Mouse (Mus musculus): ENCODE measurements around the gene Gys1. TPM values are rescaled to one million over a fixed set of nuclear protein-coding genes. Genes with fewer than 3 reads are reported as not detected.

Gys1 gene
- polyA plus RNA-seq, 1 experiment from 2014 or later: 99.1 TPM

GRCm38 (mm10) chr7:45494548-45494947 lies 59.9 kb downstream of the Gys1 start:
- H3K27ac ChIP-seq (replicated peaks in 1 of 2; ENCODE audit: control insufficient read depth in 1 of 2, insufficient read depth in 1 of 2, low read depth in 2 of 2, low read length in 2 of 2): no peak overlapping the region
- no peak for ATAC-seq (ENCODE audit: insufficient number of reproducible peaks, insufficient read depth, low FRiP score, low read depth)
- no peak overlapping the region for H3K4me2 ChIP-seq (ENCODE audit: low read length)
- H3K9me3 ChIP-seq (ENCODE audit: control insufficient read depth, low read length): no peaks in the 10 kb centered on the region
- H3K9ac ChIP-seq (ENCODE audit: low read length): no peak overlapping the region
- WGBS: 84% methylated on average over 9 of the region's 9 CpGs
- H3K36me3 ChIP-seq (ENCODE audit: control insufficient read depth, insufficient read depth, low read length): peaks cover 76% of the 10 kb centered on the region
- no peak overlapping the region for H3K4me3 ChIP-seq (ENCODE audit: control insufficient read depth in 1 of 2, insufficient read depth in 1 of 2, low read depth in 1 of 2, low read length in 2 of 2)
- H3K4me1 ChIP-seq (ENCODE audit: control insufficient read depth in 2 of 2, insufficient read depth in 2 of 2, low read length in 2 of 2): peaks cover 4% of the 10 kb centered on the region in 2 experiments; a peak in 2 of 4 replicates
- H3K27me3 ChIP-seq (ENCODE audit: control insufficient read depth, insufficient read depth, low read length): no peaks in the 10 kb centered on the region

- WGBS: 96% methylated on average over 6 of the region's 6 CpGs
- ATAC-seq (ENCODE audit: insufficient number of reproducible peaks, insufficient read depth, low FRiP score, low read depth): no peak
- H3K27me3 ChIP-seq (ENCODE audit: control insufficient read depth, insufficient read depth, low read length): no peaks in the 10 kb centered on the region
Measured at GRCm38 (mm10) chr7:45498427-45498826, 63.8 kb downstream of the Gys1 start.

More at GRCm38 (mm10) chr7:45498427-45498826, 63.8 kb downstream of the Gys1 start:
- no peak overlapping the region for H3K4me3 ChIP-seq (ENCODE audit: control insufficient read depth in 1 of 2, insufficient read depth in 1 of 2, low read depth in 1 of 2, low read length in 2 of 2)
- H3K9ac ChIP-seq (ENCODE audit: low read length): no peak overlapping the region
- H3K9me3 ChIP-seq (ENCODE audit: control insufficient read depth, low read length): no peaks in the 10 kb centered on the region
- H3K4me1 ChIP-seq (ENCODE audit: control insufficient read depth in 2 of 2, insufficient read depth in 2 of 2, low read length in 2 of 2): peaks cover 0 to 2% of the 10 kb centered on the region in 2 experiments; a peak in 1 of 4 replicates
- H3K36me3 ChIP-seq (ENCODE audit: control insufficient read depth, insufficient read depth, low read length): peaks cover 96% of the 10 kb centered on the region
- no peak overlapping the region for H3K4me2 ChIP-seq (ENCODE audit: low read length)
- H3K27ac ChIP-seq (replicated peaks in 1 of 2; ENCODE audit: control insufficient read depth in 1 of 2, insufficient read depth in 1 of 2, low read depth in 2 of 2, low read length in 2 of 2): no peak overlapping the region

Small RNAs within 50 kb of the gene (microRNA-seq; reads per million reads assigned to microRNA genes)
- not detected for gene Gm22133

Other genes starting within 250 kb of the Gys1 start
- gene Ccdc155, start 230.0 kb upstream of the Gys1 start, polyA plus RNA-seq (2014; fragmentation: Nextera tagmentation; extraction: Ambion mirVana): 0.32 and 0.54 TPM in 2 replicates
- 0.65 and 1.7 TPM in 2 replicates for gene Dkkl1, start 222.7 kb upstream of the Gys1 start, polyA plus RNA-seq (2014; fragmentation: Nextera tagmentation; extraction: Ambion mirVana)
- 106 and 111 TPM in 2 replicates for gene Tead2, start 219.1 kb upstream of the Gys1 start, polyA plus RNA-seq (2014; fragmentation: Nextera tagmentation; extraction: Ambion mirVana)
- 1.7 and 1.9 TPM in 2 replicates for gene Cd37, start 195.7 kb upstream of the Gys1 start, polyA plus RNA-seq (2014; fragmentation: Nextera tagmentation; extraction: Ambion mirVana)
- gene Slc6a16, start 193.8 kb upstream of the Gys1 start, polyA plus RNA-seq (2014; fragmentation: Nextera tagmentation; extraction: Ambion mirVana): 0.38 TPM in 1 of 2 replicates, not detected in the other
- not detected in 2 replicates for gene Slc6a21, start 157.3 kb upstream of the Gys1 start, polyA plus RNA-seq (2014; fragmentation: Nextera tagmentation; extraction: Ambion mirVana)
- 11.1 and 12.4 TPM in 2 replicates for gene Trpm4, start 101.1 kb upstream of the Gys1 start, polyA plus RNA-seq (2014; fragmentation: Nextera tagmentation; extraction: Ambion mirVana)
- gene Hrc, start 99.6 kb upstream of the Gys1 start, polyA plus RNA-seq (2014; fragmentation: Nextera tagmentation; extraction: Ambion mirVana): 24.1 and 28.3 TPM in 2 replicates
- 2.7 and 2.8 TPM in 2 replicates for gene Ppfia3, start 67.8 kb upstream of the Gys1 start, polyA plus RNA-seq (2014; fragmentation: Nextera tagmentation; extraction: Ambion mirVana)
- 1.0 and 1.1 TPM in 2 replicates for gene Lin7b, start 64.3 kb upstream of the Gys1 start, polyA plus RNA-seq (2014; fragmentation: Nextera tagmentation; extraction: Ambion mirVana)
- gene Snrnp70, start 39.1 kb upstream of the Gys1 start, polyA plus RNA-seq (2014; fragmentation: Nextera tagmentation; extraction: Ambion mirVana): 64.1 and 65.2 TPM in 2 replicates
- gene Kcna7, start 29.2 kb upstream of the Gys1 start, polyA plus RNA-seq (2014; fragmentation: Nextera tagmentation; extraction: Ambion mirVana): 0.32 and 0.38 TPM in 2 replicates
- gene Ntf5, start 21.1 kb upstream of the Gys1 start, polyA plus RNA-seq (2014; fragmentation: Nextera tagmentation; extraction: Ambion mirVana): 1.0 and 1.6 TPM in 2 replicates
- not detected in 2 replicates for gene Lhb, start 14.0 kb upstream of the Gys1 start, polyA plus RNA-seq (2014; fragmentation: Nextera tagmentation; extraction: Ambion mirVana)
- 66.4 and 68.1 TPM in 2 replicates for gene Ruvbl2, start 3.3 kb downstream of the Gys1 start, polyA plus RNA-seq (2014; fragmentation: Nextera tagmentation; extraction: Ambion mirVana)
- 3,513 and 3,606 TPM in 2 replicates for gene Ftl1, start 25.0 kb downstream of the Gys1 start, polyA plus RNA-seq (2014; fragmentation: Nextera tagmentation; extraction: Ambion mirVana)
- gene Bax, start 32.1 kb downstream of the Gys1 start, polyA plus RNA-seq (2014; fragmentation: Nextera tagmentation; extraction: Ambion mirVana): 89.9 and 102 TPM in 2 replicates
- 0.42 and 0.71 TPM in 2 replicates for gene Tulp2, start 47.0 kb downstream of the Gys1 start, polyA plus RNA-seq (2014; fragmentation: Nextera tagmentation; extraction: Ambion mirVana)
- gene Gm45808, start 52.0 kb downstream of the Gys1 start, polyA plus RNA-seq (2014; fragmentation: Nextera tagmentation; extraction: Ambion mirVana): not detected in 2 replicates
- gene Dhdh, start 54.0 kb downstream of the Gys1 start, polyA plus RNA-seq (2014; fragmentation: Nextera tagmentation; extraction: Ambion mirVana): 5.2 and 5.7 TPM in 2 replicates
- 159 and 160 TPM in 2 replicates for gene Nucb1, start 75.6 kb downstream of the Gys1 start, polyA plus RNA-seq (2014; fragmentation: Nextera tagmentation; extraction: Ambion mirVana)
- 20.5 and 23.3 TPM in 2 replicates for gene Ppp1r15a, start 91.4 kb downstream of the Gys1 start, polyA plus RNA-seq (2014; fragmentation: Nextera tagmentation; extraction: Ambion mirVana)
- gene Plekha4, start 91.5 kb downstream of the Gys1 start, polyA plus RNA-seq (2014; fragmentation: Nextera tagmentation; extraction: Ambion mirVana): 0.80 and 1.2 TPM in 2 replicates
- 0.20 and 0.26 TPM in 2 replicates for gene Hsd17b14, start 120.0 kb downstream of the Gys1 start, polyA plus RNA-seq (2014; fragmentation: Nextera tagmentation; extraction: Ambion mirVana)
- 66.0 and 72.0 TPM in 2 replicates for gene Bcat2, start 135.3 kb downstream of the Gys1 start, polyA plus RNA-seq (2014; fragmentation: Nextera tagmentation; extraction: Ambion mirVana)
- gene Fgf21, start 180.6 kb downstream of the Gys1 start, polyA plus RNA-seq (2014; fragmentation: Nextera tagmentation; extraction: Ambion mirVana): not detected in 2 replicates
- 0.07 TPM in 1 of 2 replicates, not detected in the other for gene Fut1, start 182.4 kb downstream of the Gys1 start, polyA plus RNA-seq (2014; fragmentation: Nextera tagmentation; extraction: Ambion mirVana)
- gene Izumo1, start 187.0 kb downstream of the Gys1 start, polyA plus RNA-seq (2014; fragmentation: Nextera tagmentation; extraction: Ambion mirVana): 0.23 and 0.41 TPM in 2 replicates
- 22.4 and 24.3 TPM in 2 replicates for gene Rasip1, start 192.6 kb downstream of the Gys1 start, polyA plus RNA-seq (2014; fragmentation: Nextera tagmentation; extraction: Ambion mirVana)
- 6.2 and 7.6 TPM in 2 replicates for gene Mamstr, start 205.1 kb downstream of the Gys1 start, polyA plus RNA-seq (2014; fragmentation: Nextera tagmentation; extraction: Ambion mirVana)
- 2.4 and 2.7 TPM in 2 replicates for gene Fut2, start 231.6 kb downstream of the Gys1 start, polyA plus RNA-seq (2014; fragmentation: Nextera tagmentation; extraction: Ambion mirVana)
- not detected in 2 replicates for gene Ntn5, start 249.2 kb downstream of the Gys1 start, polyA plus RNA-seq (2014; fragmentation: Nextera tagmentation; extraction: Ambion mirVana)

Measured in heart, embryonic 14.5 days (tissue).